8 mouse cellular contexts compared by ENCODE assay signal in the genomic region with DNA sequence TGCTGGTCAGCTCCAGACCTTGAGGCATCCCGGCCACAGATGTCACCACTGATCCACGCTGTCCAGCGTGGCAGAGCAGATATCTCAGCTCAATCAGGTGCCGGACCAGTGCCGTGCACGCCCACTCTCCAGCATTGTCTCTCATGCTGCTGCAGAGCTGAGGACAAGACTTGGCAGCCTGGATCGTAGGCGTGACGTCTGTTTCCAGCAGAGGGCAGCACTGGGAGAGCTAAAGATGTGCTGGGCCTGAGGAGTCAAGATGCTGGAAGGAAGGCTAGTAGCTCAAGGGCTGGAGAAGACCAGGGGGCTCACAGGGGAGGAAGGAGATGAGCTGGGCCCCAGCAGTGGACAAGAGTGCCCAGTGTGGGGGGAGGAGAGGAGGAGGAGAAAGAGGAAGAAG.
DNase-seq lines count a peak whose midpoint lies in the region; ATAC-seq and TF ChIP-seq lines count a peak whose summit lies in the region.

No protein-coding gene starts in this region.

- peaks cover 32% of the 10 kb centered on the region for H3K4me1 ChIP-seq in hindbrain, embryonic 14.5 days (replicated peaks; ENCODE audit: control insufficient read depth, insufficient read depth, low read length)
- H3K4me1 ChIP-seq in small intestine, adult 2 months (ENCODE audit: control insufficient read depth, insufficient read depth, insufficient read length, low read length): peaks cover 14% of the 10 kb centered on the region

- peak; percentile 16; the same call in 1 of the 2 replicates for ATAC-seq in hindbrain, embryonic 14.5 days (ENCODE audit: low FRiP score)
- no peak for ATAC-seq in erythroid progenitor cell, adult 5-6 weeks (replicated peaks; ENCODE audit: low FRiP score, poor library complexity, severe bottlenecking)

- no peaks in the 10 kb centered on the region for H3K9me3 ChIP-seq in hindbrain, embryonic 14.5 days (ENCODE audit: control insufficient read depth, low read length)

- H3K27ac ChIP-seq in hindbrain, embryonic 14.5 days: no peak overlapping the region
- H3K27ac ChIP-seq in small intestine, adult 2 months (ENCODE audit: insufficient read depth, low read depth, low read length): no peak overlapping the region

- TF ChIP-seq POLR2A in small intestine, adult 2 months (IDR thresholded peaks at IDR 0.05; ENCODE audit: low read depth, low read length): no peak

- WGBS in hindbrain, embryonic 14.5 days: 10% methylated on average over 9 of the region's 9 CpGs
- 10% methylated on average over 9 of the region's 9 CpGs for WGBS in small intestine, adult 2 months

- H3K36me3 ChIP-seq in hindbrain, embryonic 14.5 days (replicated peaks; ENCODE audit: control insufficient read depth, insufficient read depth): no peaks in the 10 kb centered on the region
- no peaks in the 10 kb centered on the region for H3K36me3 ChIP-seq in small intestine, adult 2 months (ENCODE audit: control insufficient read depth, insufficient read depth, low read length)

- H3K27me3 ChIP-seq in hindbrain, embryonic 14.5 days (ENCODE audit: control insufficient read depth, insufficient read depth, low read length): no peaks in the 10 kb centered on the region; the same call in 1 of the 2 replicates
- peaks cover 8% of the 10 kb centered on the region; the same call in 1 of the 2 replicates for H3K27me3 ChIP-seq in small intestine, adult 2 months (ENCODE audit: control insufficient read depth, insufficient read depth, low read length)

- DNase-seq in WW6 (ENCODE audit: low read depth, low spot score): peak; percentile 61
- peak; percentile 94 for DNase-seq in cerebellum, adult 9-10 months
- peak; percentile 72 to 81 for DNase-seq in frontal cortex, postnatal 10 days (ENCODE audit: low spot score in 2 of 2)
- DNase-seq in hindbrain, embryonic 14.5 days (ENCODE audit: low spot score): peak; percentile 91
- DNase-seq in left cerebral cortex, adult 11 months (ENCODE audit: low spot score): peak; percentile 82
- DNase-seq in mesoderm, embryonic 11.5 days (ENCODE audit: low read depth, low spot score): peak; percentile 87

- peak overlapping the region; percentile 52 for H3K9ac ChIP-seq in hindbrain, embryonic 14.5 days

- TF ChIP-seq CTCF in small intestine, adult 2 months (IDR thresholded peaks at IDR 0.05; ENCODE audit: extremely low read depth, insufficient read length, insufficient replicate concordance, low read depth, low read length): peak; percentile 80

- 0 out of 2 replicates have a peak overlapping the region, but pooled peaks have one; percentile 6 for H3K4me3 ChIP-seq in hindbrain, embryonic 14.5 days (replicated peaks; ENCODE audit: low read length)
- H3K4me3 ChIP-seq in small intestine, adult 2 months (ENCODE audit: low read depth, low read length): no peak overlapping the region

- H3K4me2 ChIP-seq in hindbrain, embryonic 14.5 days (replicated peaks): peak overlapping the region; percentile 97
